Mouse (Mus musculus) right cerebral cortex, postnatal 10 days (tissue): ENCODE data around the gene Gigyf1.

ENCODE experiments used
- DNase-seq, 2 experiments: peaks; one replicate each; pipeline ENCODE4 v3.0.0; 2021; ENCODE audit warnings: low spot score in 2 of 2

Gene Gigyf1

DNA sequence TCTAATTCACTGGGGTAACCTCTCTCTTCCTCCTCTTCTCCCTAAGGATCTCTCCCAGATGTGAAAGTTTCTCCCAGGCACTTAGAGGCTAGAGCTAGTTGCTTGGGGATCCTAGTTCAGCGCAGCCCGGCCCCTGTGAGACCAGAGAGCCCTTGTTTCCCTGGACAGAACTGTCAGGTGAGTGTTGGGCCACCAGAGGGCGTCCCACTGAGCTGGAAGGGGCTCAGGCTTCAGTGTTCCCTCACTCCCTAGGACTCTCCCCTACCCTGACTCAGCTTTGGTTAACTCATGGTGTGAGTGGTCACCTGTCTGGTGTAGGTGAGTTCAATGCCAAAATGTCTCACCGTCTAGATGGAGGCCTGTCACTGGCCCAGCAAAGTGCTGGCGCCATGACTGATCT lies at the start of gene Gigyf1:
TSS of gene Gigyf1 (plus strand) at position 113 of the 400 bp plus-strand sequence.
- DNase-seq = peak in 1 of 2 experiments; percentile 33

DNA sequence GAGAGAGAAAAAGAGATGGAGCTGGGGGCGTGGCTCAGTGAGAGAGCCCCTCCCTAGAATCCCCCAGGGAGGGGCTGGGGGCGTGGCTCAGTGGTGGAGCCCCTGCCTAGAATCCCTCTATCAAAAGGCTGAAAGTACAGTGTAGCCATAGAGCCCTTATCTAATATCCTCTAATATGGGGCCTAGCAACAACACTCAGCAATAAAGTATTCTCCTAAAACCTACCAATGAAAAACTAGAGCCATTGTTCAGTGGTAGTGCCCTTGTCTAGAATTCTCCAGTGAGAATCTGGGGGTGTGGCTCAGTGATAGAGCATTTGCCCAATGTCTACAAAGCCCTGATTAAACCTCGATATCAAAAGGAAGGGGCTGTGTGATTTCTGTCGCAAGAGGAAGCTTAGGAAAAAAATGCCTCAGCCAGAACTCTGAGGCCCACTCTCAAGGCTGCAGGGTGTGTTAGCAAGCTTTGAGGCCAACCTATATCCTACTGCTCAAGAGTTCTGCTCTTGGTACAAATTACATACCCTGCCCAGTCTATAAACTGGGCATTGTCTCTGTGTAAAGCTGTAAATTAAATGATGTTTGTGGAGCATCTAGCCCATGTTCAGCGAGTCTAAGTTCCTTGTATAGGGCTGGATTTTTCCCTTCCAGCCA lies 46.0 kb upstream of the Gigyf1 start:
- DNase-seq = no peak

DNA sequence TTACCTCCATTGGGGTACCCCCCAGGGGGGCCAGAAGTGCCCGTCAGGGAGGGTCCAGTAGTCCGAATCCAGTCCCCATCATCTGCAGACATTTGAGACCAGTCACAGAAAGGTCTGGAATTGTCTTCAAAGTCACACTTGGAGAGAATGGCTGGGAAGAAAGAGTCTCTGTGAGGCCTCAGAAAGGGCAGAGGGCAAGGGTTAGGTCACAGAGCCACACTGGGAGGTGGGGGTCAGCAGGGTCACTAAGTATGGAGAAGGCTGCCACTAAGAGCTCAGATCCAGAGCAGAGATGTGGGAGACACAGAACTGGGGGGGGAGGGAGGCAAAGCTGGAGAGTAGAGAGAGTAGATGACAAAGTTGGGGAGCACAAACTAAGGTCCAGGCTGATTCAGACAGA lies 44.0 kb upstream of the Gigyf1 start:
- DNase-seq = no peak

DNA sequence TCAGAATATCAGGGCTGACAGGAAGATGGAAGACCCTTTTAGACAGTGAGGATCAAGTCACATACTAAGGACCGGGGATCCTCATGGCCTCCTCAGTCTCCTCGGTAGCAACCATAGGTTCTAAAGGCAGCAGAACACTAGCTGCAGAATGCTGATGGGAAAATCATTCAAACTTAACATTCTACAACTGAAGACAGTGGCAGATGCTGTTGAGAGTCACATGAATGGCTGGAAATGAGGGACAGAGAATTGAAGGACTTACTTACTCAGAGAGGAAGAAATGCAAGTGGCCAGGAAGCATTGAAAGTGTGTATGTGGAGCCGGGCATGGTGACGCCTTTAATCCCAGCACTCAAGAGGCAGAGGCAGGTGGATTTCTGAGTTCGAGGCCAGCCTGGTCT lies 41.4 kb upstream of the Gigyf1 start, which contains the start of gene Zan:
TSS of gene Zan (minus strand) at position 101 of the 400 bp plus-strand sequence.
- DNase-seq = no peak

DNA sequence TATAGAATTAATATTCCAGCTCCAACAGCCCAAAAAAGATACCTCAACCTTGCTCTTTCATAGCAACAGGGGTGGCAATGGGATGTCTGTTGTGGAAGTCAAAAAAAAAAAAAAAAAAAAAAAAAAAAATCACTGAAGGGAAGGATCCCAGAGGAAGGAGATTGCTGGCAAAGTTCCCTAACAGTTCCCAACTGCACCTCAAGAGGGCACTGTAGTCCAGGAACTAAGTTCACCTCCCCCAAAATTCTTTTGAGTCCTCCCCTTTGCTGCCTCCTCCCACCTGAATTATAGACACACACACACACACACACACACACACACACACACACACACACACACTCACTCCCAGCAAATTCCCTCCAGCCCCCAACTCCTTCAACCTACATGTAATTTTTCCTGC lies 37.2 kb upstream of the Gigyf1 start:
- peak; percentile 77 to 83 for DNase-seq

DNA sequence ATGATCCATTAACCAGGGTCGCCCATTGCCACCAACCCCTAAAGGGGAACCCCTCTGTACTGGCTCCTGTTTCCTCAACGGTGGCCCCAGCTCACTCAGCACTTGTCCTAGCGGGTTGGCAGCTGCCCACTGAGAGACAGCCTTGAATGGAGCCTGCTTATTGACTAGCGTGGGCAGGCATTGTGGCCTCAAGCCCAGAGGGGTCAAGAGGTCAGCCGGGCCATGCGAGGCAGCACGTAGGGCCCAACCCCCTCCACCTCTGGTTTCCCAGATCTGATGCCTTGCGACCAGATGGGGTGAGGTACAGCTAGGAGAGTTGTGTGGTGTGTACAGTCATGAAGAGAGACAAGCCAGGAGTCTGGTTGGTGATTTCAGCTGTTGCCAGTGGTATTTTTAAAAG lies 36.5 kb upstream of the Gigyf1 start:
- DNase-seq = peak; percentile 56

DNA sequence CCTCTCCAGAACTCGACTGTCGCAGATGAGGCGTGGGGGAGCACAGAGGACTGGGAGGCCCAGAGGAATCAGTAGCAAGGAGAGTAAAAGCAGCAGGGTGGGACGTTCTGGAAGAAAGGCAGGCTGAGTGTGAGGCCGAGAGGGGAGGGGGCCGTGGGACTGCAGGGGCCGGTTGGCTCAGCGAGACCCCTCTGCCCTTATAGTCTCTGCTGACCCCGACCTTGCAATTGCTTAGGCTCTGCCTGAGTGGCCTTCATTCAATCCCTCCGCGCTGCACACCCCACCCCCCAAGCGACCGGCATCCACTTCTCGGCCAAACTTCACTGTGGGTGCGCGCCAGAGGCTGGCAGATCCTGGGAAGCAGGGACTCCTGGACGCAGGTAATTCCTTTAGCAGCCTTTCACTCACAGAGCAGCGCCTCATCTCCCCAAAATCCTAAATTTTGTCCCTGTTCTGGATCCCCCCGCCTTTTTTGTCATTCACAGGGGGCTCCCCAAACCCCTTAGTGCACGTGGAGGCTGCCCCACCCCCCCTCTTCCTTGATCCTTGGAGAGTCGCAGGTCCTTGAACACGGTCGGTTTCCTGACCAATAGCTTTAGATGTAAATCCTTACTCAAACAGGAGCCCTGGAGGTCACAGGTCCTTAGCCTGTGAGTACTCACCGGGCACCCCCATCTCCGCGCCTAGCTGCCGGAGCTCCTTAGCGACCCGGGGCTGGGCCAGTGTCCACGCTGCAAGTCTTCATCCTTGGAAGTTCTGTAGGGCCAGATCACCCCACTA lies 33.1 kb upstream of the Gigyf1 start:
- no peak for DNase-seq

DNA sequence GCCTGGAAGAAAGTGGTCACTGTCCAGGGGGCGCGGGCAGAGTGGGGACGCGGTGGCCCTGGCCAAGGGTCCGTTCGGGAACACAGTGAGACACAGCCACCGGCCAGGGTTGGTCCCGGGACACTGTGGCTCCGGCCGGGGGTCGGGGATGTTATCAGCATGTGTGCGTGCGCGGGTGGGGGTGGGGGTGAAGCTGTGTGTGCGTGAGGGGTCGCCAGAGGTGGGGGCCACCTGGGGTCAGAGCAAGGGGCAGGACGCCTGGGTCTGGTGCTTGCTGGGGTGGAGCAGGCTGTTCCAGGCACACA lies 32.5 kb upstream of the Gigyf1 start:
- no peak for DNase-seq

DNA sequence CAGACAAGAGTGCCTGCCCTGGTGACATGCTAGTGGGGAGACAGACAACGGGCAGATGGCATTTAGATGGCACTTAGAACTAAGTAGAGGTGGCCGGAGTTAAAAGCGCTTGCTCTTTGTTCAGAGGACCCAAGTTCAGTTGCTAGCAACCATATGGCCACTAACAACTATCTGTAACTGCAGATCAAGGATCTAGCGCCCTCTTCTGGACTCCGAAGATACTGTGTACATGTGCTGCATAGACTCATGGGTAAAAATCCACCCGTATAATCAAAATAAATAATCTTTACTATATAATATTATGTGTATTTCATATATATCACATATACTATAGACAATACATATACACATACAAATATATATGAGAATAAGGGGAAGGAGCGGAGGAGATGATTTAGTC lies 30.7 kb upstream of the Gigyf1 start:
- no peak for DNase-seq

DNA sequence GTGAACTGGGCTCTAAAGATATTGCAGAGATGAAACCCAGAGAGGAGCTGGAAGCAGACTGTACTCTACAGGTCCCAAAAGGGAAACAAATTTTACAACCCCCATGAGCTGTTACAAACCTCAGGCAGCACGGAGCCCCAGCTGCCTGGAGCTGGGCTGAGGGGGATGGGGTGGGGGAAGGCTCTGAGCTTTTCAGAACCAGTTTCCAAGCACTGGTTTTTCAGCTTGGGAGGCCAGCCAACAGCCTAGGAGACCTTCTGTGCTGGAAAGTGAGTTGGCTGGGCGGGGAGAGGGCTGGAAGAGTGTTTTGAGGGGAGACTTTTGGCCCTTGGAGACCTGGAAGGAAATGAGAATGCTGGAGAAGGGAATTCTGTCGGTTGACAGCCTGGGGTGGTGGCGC lies 26.8 kb upstream of the Gigyf1 start:
- peak; percentile 69 to 71 for DNase-seq

DNA sequence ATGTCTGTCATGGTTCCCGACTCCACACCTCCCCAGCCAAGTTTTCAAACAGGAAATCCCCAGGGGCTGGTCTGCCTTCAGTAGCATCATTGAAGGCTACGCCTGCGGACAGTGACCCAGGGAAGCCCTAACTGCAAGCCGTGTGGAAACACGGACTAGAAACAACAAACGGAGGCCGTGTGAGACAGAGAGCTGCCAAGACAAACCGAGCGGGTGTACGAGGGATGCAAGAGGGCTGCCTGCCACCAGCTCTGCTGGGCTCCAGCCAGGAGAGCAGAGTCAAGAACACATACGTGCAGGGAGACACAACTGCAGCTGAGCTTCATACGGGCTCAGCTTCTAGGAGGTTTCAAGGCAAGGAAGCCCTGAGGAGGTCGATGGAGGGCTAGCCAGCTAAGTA lies 24.5 kb upstream of the Gigyf1 start:
- DNase-seq = peak in 1 of 2 experiments; percentile 53

DNA sequence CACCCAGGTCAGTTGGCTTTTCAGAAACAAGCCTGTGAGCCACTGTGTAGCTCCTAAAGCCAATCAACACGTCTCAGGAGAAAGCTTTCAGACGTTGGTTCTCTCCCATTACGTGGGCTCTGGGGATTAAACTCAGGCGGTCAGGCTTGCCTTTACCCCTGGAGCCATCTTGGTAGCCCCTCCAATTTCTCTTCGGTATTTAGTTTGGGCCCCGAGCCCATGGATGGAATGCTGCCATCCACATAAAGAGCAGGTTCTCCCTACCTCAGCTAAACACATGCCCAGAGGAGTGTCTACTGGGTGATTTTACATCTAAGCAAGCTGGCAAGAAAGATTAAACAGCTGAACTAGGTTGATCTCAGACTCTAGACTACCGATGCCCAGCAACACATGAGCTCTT lies 18.2 kb upstream of the Gigyf1 start:
- no peak for DNase-seq

DNA sequence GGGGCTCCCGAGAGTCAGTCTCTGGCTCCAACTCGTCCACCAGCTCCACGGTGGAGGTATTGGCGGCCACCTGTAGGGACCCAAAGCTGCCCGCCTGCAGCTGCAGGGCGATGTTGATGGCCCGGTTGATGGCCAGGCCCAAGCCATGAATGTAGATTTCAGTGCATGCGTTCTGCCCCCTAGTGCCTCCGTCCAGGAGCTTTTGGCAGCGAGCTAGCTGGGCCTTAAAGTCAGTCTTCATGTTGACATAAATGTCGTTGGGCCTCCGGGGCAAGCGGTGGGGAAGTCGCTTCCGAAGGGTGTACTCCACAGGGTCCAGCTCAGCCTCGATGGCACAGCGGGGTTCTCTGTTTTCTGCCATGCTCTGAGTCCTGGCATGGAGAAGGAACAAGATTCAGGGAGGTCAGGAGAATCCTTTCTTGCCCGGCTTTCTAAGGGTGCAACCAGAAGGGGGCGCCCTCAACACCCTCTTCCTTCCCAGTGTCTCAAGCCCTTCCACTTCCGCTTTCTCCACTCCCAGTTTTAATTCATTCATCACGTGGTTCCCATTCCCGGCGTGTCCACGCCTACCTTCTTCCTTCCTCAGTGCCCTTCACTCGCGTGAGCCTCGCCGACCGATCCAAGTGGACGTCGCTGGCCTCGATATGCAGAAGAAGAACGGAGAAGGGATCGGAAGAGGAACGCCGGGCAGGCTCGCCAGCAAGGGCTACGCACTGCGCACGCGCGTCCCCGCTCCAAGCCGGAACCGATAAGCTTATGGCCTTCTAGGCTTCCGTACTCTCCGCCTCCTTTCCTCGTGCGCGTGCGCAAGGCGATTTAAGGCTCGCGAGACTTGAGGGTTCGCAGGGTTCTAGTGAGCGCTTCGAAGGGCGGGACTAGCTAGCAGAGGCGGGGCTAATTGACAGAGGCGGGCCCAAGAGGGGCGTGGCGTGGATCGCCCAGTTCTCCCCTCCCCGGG lies 16.4 kb upstream of the Gigyf1 start, which contains the start of gene Pop7:
TSS of gene Pop7 (minus strand) at position 810 of the 958 bp plus-strand sequence.
- peak; percentile 100 for DNase-seq

DNA sequence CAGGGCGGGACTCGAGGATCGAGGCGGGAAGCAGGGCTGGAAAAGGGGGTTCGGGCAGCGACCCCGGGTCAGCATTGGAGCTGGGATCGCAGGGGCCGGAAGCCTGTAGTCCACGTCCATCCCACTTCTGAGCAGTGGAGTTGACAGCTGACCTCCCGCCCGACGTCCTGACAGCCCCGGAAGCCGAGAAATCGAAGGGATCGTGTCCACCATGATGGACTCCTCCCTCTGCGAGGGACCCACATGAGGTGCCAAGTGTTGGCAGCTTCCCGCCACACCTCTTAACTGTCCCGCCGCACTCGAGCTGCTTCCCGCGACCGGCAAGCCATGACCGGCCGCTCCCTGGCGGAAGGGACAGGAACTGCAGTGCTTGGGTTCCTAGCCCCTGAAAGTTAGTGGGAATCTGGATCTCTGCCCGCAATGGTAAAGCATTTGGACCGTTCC lies 15.7 kb upstream of the Gigyf1 start:
- DNase-seq = peak; percentile 89 to 90

DNA sequence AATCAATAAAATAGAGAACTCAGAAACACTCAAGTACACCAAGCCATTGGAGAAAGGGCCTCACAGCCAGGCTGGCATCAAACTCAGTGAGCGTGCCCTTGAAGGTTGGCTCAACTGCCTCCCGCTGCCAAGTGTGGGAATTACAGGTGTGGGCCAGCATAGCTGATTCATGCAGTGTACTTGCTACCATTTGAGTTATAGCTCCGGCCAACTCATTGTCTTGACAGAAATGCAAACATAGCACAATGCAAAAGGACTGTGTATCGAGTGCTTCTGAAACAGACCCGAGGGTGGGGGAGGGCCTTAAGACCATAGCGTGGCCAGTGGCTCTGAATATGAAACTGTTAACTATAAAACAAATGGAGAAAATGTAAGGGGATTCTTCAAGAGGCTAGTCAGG lies 14.3 kb upstream of the Gigyf1 start:
- no peak for DNase-seq

DNA sequence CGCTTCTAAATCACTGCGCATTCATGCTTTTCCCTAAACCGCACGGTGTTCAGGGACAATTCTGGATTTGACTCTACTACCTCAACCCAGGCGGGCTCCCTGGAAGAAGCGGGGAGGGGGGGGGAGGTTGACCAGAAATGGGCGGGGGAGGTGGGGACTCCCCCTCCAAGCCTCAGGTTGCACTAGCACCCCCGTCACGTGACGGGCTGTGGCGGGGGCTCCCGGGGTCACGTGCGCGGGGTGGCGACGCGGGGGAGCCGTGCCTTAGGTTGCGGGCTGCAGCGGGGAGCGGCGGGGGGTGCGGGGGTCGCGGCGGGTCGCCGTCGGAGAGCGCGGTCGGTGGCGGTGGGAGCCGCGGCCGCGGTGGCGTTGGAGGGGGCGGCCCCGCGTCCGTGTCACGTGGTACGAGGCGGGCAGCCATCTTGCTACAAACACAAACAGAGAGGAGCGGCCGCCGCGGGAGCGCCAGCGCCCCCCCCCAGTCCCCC lies 8.3 kb upstream of the Gigyf1 start:
- DNase-seq = peak; percentile 85 to 89

DNA sequence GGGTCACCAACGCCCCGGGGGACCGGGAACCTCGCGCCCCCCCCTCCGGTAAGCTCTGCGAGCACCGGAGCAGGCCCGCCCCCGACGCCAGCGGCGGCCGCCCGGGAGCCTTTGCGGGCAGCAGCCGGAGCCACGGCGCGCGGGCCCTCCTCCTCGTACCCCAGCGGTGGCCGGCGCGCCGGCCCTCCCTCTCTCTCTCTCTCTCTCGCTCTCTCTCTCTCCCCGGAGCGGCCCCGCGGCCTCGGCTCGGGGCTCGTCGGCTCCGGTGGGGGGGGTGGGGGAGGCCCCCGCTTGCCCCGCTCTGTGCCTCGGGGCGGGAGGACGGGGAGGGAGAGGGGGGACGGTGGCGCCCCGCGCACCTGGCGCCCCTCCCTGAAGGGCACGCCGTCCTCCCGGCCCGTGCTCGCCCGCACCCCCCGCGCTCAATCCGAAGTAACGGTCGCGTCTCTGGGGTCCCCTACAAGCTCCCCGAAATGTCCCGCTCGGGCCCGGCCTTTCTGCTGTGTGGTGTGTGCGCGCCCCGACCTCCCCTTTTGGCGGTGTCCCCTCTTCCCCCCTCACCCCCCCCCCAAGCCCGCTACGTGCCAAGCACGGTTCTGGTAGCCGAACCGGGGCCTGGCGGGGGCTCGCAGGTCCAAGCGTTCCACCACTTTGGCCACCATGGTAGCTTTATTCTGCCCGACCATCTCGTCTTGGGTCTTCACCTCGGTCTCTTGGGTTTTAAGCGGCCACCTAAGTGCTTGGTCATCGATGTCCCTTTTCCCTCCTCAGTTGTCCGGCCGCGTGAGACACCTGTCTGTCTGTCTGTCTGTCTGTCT lies 7.6 kb upstream of the Gigyf1 start:
- peak; percentile 41 to 44 for DNase-seq

DNA sequence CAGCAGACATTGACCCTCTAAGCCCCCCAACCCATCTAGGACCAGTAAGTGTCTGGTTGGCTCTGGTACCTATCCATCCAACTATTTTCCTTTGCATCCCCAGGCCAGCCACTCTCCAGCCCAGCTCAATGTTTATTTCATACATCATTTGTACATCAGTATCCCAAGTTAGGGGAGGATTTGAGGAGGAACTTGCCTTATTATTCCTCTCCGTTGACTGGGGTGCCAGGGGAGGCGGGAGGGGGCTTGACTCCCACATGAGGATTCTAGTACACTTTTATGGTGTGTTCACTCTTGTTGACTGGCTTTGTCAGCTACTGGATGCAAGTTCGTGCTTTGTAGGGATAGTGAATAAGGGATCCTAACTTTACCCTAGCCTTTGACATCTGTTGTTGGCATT lies 6.6 kb upstream of the Gigyf1 start:
- no peak for DNase-seq

DNA sequence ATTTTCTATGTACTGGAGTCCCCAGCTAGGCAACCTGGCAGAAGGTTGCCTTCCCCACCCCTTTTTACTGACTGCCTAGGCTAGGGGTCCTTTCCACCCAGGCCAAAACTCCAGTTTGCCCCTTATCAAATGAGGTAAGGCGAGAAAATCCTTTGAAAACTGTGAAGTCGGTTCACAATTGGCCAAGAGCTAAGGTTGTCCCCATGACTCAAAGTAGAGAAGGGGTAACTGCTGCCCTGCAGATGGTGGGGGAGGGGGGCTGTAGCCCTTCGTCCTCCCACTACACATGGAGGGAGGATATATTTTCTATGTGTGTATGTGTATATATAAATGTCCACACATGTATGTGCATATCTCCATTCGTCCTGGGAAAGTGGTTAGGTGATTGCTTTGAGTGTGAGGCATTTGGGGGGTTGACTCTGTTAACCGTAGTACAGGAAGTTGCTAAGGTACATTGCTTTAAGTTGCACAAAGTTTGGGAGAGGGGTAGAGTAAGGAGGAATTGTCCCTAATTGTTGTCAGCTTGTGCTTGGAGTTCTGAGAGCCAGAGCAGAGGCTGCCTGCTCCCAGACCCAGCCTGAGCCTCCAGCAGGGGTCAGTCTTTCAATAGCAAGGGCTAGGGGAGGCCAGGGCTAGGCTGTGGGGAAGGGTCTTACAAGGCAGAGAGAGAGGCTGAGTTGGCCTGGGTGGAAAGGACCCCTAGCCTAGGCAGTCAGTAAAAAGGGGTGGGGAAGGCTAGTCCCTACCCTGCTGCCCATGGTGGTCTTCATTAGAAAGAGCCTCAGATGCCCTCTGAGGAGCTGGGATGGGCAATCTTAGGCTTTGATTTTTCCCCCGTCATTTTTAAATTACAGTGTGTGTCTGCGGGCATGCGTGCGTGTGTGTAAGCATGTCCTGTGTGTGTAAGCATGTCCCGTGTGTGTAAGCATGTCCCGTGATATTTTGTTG lies 5.2 kb upstream of the Gigyf1 start:
- DNase-seq = no peak
